Mouse (Mus musculus): ENCODE measurements around the gene Rfx5.
"Not testable (repeated sequence)": the region's sequence is repeated elsewhere in the genome, so short reads cannot be mapped to it uniquely, and the experiment has no call there.

Rfx5 gene

DNA sequence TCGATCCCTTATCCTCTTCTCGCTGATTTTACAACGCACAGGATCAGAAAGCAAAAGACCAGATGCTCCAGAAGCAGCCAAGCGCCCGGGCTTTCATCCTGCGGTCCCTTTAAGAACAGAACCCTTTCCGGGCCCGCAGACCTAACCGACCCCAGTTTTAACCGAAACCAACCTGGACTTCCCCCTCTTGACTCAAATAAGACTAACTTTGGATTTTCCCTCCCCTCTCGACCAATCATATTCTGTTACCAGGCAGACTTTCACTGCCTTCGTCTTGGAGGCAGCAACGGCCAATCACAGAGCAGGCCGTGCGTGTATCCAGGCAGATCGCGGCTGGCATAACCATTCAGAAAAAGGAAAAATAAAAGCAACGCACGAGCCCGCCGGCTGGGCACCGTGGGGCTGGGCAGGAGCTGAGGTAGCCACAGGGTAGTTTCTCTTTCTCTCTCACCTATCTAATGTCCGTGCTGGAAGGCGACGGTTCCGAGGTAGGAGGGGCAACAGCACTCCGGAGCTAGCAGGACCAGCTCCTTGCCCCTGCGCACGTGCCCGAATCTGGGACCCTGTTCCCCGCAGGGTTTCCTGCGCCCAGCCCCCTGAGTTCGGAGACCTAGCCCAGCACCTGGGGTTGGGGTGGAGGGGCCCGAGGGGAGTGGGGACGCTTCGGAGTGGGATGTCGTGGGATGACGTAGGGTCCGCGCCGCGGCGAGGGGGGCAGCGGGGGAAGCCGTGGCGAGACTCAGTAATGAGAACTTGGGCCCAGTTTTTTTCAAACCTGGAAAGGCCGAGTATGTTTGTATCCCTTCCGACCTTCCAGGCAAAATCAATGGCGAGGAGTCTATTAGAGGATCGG lies at the start of gene Rfx5:
Gene Rfx5, plus strand, starts transcription at position 312 of the 853 bp plus-strand sequence.
- peak; percentile 99 for DNase-seq (ENCODE audit: low spot score)

DNA sequence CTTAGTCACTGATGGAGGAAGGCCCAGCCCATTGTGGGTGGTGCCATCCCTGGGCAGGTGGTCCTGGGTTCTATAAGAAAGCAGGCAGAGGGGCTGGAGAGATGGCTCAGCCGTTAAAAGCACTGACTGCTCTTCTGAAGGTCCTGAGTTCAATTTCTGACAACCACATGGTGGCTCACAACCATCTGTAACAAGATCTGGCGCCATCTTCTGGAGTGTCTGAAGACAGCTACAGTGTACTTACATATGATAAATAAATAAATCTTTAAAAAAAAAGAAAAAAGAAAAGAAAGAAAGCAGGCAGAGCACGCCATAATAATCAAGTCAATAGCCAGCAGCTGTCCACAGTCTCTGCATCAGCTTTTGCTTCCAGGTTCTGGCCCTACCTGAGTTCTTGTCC lies 49.1 kb upstream of the Rfx5 start:
- not testable (repeated sequence) for DNase-seq (ENCODE audit: low spot score)

DNA sequence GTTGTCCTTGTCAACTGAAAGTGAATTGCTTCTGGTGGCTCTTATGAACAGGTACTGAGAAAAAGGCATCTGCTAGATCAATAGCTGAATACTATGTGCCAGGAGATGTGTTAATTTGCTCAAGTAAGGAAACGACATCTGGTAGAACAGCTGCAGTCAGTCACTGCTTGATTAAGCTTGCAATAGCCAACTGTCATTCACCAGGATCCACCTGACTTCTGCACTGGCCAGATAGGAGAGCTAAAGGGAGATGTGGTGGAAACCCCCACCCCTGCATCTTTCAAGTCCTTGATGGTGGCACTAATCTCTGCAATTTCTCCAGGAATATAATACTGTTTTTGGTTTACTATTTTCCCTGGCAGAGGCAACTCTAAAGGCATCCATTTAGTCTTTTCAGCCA lies 47.4 kb upstream of the Rfx5 start:
- no peak for DNase-seq (ENCODE audit: low spot score)

DNA sequence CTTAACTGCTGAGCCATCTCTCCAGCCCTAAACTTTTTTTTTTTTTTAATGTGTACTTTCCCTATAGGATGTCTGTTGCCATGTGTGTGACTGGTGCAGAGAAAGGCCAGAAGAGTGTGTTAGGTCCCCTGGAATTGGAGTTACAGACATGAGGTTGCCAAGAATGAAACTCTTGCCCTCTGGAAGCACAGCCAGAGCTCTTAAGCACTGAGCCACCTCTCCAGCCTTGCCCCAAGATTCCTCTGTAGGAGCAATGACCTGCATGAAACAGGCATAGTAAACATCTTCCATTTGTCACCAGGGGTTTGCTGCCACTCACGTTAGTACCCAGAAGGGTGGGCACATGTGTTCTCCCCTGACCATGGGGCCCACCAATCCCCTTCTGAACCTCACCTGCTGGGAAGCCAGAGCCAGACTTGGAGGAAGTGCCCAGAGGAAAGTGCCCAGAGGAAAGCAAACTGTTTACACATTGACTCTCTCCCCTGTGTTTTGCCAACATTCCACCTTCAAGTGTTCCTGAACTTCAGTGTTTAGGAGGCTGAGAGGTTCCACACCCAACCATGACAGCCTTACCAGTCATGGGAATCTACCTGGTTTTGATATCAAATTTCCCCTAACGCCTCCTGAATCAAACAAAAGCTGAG lies 42.7 kb upstream of the Rfx5 start:
- peak; percentile 88 for DNase-seq (ENCODE audit: low spot score)

DNA sequence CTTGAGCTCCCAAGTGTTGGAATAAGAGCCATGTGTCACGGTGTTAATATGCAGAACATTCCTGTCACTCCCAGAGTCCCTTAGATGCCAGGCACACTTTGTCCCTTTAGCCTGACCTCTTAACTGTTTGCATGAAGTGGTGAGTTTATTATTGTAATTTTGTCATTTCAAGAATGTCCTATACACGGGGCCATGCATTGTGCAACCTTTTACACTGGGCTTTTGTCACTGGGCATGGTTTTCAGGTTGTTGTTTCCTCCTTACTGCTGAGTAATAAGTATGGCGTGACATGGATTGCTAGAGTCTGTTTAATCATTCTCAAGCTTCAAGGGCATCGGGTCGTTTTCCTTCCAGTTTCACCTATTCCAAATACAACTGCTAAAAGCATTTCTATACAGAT lies 40.1 kb upstream of the Rfx5 start:
- peak; percentile 83 for DNase-seq (ENCODE audit: low spot score)

DNA sequence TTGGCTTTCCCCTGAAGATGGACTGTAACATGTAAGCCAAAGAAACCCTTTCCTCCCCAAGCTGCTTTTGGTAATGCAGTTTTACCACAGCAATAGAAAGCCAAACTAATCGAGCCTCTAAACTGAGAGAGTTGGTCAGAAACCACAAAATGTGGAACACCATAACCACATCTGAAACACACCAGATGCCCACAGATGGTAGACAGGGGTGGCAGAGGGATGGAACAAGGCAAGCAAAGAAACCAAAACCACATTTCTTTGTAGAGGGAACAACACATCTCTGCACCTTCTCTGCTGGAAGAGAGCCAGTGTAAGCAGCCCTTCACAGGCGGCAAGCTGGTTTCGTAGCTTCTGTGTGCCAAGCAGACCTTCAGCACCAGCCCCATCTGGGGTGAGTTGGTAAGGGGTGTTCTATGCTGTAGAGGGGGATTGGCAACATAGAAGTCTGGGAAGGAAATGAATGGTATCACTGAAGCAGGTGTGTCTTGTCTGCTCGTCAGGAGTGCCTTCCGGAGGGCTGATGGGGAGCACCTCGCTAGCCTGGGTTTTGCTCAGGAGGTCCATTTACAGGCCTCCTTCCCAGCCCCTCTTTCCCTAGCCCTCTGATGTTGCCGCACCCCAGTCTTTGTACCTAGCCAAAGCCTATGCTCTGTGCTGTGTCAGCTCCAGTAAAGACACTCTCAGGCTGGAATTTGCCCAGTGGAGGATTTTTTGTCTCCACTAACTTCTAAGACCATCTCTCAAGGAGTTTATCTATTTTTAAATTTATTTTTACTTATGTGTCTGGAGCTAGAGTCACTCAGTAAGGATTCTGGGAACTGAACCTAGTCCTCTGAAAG lies 37.8 kb upstream of the Rfx5 start:
- peak; percentile 66 for DNase-seq (ENCODE audit: low spot score)

DNA sequence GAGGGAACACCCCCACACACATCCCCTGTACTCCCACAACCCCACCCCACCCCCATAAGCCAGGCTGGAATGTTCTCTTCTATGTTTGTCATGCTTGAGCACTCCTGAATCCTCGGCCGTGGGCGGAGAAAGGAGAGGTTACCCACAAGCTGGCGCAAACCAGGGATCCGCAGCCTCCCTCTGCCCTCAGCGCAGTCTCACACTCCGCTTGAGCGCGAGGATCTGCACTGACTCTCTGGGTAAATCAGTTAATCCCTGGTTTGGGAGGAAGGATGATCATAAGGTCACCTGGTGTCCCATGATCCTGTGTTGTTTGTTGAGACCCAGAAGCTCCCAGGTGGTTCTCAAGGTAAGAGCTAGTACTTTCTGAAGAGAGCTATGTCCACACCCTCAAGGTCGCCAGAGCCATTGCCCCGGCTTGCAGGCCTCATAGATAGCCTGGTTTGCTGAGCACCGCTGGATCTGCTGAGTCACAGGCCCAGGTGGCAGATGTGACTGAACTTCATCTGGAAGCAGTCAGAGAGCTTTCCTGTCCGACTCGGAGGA lies 36.0 kb upstream of the Rfx5 start:
- peak; percentile 83 for DNase-seq (ENCODE audit: low spot score)

DNA sequence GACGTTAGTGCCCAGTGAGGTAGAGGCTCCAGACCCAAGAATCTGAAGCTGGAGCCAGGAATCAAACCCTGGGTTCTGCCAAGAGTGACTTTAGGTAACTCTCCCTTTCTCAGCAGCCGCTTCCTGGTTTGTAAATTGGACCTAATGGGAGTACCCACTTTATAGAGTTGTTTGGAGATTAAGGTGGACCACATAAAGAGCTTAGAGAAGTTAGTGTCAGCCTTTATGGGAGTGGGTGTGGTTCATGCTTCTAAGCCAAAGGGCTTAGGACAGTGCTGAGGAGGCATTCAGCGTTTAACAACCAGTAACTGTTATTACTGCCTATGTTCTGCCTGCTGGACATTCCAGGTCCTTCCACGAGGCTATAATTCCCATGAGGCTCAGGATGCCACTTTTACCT lies 35.0 kb upstream of the Rfx5 start:
- DNase-seq (ENCODE audit: low spot score) = no peak

DNA sequence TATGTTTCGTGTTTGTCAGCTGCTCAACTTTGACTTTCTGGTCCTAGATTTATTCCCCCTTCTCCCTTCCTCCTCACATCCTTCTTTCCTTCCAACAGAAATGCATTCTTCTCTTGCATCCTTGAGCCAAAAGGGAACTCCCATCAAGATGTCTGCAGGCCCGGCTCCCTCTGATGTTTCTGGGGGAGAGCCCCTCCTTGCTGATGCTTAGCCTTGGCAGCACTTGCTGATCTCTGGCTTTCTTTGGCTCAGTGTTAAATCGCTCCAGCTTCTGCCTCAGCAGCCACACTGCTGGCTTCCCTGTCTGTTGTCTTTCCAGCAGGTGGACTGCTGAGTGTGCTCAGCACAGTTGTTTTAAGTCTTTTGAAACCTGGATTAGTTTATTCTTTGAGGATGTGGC lies 32.8 kb upstream of the Rfx5 start:
- no peak for DNase-seq (ENCODE audit: low spot score)

DNA sequence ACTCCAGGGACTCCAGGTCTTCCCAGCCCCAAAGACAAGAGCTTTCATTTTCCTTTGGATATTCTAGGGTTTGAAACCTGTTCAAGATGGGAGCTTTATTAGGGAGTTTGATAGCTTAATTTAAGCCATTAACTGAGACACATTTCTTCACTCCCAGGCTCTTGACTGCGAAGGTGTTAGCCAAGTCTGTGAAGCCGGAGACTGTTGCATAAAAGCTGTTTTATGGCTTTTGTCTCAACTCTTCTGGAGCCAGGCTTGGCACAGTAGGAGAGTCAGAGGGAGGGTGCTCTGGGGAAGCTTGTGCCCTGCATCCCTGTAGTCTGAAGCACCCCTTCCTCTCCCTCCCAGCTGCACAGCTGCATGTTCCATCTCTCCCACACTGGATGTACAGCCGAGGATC lies 31.5 kb upstream of the Rfx5 start:
- DNase-seq (ENCODE audit: low spot score) = no peak

DNA sequence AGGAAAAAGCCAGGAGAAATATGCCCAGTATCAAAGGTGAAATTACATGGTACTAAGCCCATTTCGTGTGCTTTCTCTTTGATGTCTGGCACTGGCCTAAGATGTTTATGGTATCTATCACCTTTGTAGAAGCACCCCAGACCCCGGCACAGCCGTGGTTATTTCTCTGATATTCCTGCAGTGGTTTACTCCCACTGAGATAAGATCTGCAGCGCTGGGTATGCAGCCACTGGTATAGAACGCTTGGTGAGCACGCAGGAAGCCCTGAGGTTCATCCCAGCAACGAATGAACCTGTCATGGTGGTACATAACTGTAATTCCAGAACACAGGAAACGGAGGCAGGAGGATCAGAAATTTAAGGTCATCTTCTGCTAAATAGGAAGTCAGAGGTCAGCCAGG lies 29.2 kb upstream of the Rfx5 start:
- DNase-seq (ENCODE audit: low spot score) = no peak

DNA sequence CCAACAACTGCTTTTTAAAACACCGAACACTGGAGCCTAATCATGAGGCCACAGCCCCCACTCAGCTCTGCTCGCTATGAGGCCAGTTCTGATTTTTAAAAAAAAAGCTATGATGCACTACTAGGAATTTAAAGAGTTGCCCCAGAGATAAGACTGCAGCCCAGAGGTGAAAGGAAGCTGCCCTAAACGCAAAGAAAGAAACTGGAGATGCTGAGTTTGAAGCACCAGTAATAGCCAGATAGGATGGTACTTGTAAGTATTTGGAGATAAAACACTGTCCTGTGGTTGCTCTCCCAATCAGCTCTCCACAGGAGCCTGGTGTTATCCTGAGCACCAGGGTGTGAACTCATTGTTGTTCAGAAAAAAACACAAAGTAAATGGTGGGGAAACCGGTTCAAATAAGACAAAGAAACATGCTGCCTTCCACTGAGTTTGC lies 27.6 kb upstream of the Rfx5 start:
- DNase-seq (ENCODE audit: low spot score) = not testable (repeated sequence)

DNA sequence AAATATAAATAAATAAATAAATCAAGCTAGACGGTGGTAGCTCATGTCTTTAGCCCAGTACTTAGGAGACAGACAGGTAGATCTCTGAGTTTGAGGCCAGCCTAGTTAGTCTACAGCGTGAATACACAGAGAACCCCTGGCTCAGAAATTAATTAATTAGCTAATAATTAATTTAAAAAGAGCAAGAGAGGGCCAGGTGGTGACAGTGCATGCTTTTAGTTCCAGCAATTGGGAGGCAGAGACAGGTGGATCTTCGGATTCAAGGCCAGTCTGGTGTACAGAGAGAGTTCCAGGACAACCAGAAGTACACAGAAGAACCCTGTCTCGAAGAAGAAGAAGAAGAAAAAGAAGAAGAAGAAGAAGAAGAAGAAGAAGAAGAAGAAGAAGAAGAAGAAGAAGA lies 24.9 kb upstream of the Rfx5 start:
- not testable (repeated sequence) for DNase-seq (ENCODE audit: low spot score)

DNA sequence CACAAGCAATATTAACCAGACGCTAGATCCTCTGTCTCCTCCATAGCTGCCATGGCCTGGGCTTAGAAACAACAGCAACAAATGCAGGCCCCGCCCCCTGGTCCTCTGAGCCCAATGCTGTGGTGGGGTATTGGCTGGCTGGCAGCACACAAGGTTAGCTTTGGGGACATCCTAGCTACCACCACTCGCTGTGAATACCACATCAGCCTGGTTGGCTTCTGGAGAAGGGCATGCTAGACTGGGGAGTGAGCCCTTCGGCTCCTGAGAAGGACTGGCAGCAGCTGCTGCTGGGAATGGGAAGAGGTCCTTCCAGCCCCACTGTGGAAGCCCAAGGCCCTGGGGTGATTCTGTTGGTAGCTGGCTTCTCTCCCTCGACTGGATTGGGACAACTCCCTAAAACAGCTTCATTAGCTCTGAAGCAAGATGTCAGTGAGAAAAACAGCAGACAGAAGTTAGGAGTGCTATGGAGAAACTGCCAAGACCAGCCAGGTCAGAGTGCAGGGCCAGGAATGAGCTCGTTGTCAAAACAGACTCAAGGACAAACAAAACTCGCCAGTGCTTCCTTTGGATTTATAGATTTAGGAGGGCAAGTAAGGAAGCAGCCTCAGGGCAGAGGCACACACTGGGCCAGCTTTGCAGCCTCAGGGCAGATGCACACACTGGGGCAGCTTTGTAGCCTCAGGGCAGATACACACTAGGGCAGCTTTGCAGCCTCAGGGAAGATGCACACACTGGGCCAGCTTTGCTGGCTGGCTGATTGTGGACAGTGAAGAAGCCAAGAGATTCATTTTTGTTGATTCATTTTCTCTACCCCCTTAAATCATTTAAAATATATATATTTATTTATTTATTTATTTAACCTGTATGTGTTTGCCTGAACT lies 23.2 kb upstream of the Rfx5 start:
- peak; percentile 42 for DNase-seq (ENCODE audit: low spot score)

DNA sequence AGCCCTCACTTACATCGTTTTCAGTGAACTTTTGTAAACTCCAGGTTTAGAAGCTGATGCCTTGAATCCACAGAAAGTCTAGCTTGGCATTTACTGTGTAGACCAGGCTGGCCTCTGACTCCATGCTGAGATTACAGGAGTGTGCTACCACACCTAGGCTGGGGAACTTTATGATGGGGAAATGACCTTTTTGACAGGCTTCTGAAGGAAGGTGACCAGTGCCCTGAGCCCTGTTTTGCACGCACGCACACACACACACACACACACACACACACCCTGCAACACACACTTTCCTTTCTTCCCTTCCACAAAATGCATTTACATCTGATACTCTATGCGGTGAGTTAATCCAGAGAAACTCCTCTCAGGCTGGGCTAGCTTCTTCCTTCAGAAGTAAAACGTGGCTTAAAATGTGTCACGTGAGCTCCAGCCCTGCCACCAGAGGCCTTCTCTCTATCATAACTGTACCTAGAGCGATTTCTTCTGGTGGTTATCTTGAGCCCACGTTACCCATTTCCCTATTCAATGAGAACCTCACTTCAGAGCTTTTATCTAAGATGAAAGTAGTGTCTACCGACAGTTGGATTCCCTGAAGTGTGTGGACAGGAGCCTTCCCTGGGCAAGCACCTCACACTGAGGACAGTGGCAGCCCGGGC lies 22.3 kb upstream of the Rfx5 start:
- not testable (repeated sequence) for DNase-seq (ENCODE audit: low spot score)

DNA sequence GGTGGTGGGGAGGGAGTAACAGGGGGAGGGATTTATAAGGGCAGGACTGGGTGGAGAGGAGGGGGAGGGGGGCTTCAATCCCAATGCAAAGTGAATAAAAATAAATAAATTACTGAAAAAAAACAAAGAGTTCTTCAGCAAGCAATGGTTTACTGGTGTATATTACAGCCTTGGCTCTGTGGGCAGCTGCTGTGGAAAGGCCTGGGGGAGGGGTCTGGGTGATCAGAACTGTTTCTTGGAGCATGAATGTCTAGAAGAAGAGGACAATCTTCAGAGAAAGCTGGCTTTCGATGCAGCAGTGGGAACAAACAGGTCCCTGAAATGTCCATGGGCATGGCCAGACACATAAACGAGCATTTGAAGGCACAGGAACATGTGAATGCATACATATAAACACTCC lies 21.6 kb upstream of the Rfx5 start:
- DNase-seq (ENCODE audit: low spot score) = not testable (repeated sequence)

DNA sequence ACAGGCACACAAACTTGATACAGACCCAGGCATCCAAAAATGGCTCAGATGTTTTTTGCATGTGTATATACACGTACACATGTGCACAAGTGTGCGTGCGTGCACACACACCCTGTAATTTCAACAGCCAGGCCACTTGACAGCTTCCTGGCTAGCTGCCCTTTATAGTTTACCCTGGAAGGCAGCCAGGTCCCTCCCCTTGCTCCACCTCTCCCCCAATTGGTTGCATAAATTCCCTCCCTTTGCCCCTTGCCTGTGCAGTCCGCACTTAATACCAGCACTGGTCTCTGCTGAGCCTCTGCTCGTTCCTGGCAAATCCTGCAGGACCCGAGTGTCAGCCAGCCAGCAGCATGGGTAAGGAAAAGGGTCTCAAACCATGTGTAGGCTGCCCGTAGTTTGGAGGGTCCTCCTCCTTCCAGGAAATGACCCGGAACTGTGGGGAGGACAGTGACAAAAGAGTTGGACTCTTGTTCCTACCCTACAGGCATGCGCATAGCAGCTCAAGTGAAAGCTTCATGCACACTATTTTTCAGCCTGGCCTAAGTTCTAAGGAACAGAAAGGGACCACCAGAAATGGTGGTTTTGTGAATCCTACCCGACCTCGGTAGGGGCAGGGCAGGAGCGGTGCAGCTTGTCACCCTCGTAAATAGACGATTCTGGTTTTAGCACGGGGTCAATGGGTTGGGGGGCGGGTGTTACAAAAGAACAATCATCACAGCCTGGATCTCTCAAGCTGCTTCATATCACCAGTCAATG lies 20.9 kb upstream of the Rfx5 start, which contains the start of gene Selenbp1:
Gene Selenbp1, plus strand, starts transcription at position 248 of the 756 bp plus-strand sequence.
- DNase-seq (ENCODE audit: low spot score) = peak; percentile 93

DNA sequence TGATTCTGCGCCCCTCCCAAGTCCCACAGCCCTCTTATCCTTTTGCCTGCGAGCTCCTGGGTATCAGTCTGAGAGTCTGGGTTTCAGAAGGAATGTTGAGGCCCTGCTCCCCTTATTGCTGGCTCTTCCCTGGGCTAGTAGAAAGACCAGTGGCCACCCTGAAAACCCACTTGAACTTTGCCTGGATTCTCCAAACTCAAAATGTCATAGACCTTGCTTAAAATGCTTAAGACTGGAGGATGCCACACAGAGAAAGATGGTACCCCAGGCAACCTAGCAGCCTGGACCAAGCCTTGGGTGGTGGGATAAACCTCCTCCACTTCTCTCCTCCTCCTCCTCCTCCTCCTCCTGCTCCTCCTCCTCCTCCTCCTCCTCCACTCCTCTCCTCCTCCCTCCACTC lies 20.3 kb upstream of the Rfx5 start:
- not testable (repeated sequence) for DNase-seq (ENCODE audit: low spot score)

DNA sequence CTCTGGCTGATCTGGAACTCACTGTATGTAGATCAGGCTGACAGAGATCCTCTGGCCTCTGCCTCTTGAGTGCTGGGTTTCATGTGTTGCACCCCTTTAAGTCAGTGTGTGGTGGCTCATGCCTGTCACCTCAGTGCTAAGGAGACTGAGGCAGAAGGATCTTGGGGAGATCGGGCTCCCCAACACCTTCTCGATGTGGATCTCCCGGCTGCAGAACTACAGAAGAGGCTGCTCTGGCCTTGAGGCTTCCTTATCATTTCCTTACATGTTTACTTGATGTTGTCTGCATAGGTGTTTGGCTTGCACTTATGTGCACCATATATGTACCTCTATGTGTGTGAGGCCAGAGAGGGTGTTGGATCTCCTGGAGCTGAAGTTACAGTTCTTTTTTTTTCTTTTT lies 19.3 kb upstream of the Rfx5 start:
- DNase-seq (ENCODE audit: low spot score) = not testable (repeated sequence)

DNA sequence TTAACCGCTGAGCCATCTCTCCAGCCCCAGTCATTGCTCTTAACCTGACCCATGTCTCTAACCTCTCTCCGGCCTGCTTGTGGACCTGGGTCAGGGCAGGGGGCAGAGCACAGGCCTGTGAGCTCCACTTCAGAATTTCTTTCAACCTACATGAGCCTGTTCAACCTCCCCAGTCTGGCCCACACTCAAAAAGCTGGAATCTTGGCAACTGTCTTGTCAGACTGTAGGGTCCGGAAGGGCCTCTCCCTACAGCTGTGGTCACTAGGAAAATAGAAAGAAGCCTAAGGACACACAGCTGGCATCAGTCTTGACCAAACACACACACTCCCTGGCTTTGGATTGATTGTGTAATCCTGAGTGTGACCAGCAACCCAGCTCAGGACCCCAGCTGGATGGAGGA lies 18.5 kb upstream of the Rfx5 start:
- peak; percentile 77 for DNase-seq (ENCODE audit: low spot score)

Data from lung, postnatal 25 days (tissue).